Mouse (Mus musculus): Measurements from ENCODE around the gene Oaz2.

- TF ChIP-seq EP300 (IDR thresholded peaks at IDR 0.05; ENCODE audit: low read depth) (no peak), CTCF (IDR thresholded peaks at IDR 0.05; ENCODE audit: low read depth) (no peak)
Observed at GRCm38 (mm10) chr9:65727491-65727890, 59.7 kb downstream of the Oaz2 start.
